Mouse (Mus musculus) spleen, adult 2 months (tissue): ENCODE measurements around the gene Olfml2a.

ENCODE experiments used
- CTCF ChIP-seq: fragments of 200-500 bp; IDR thresholded peaks from 2 replicates; pipeline ENCODE4 v1.5.1; 2011; ENCODE audit warnings: mild to moderate bottlenecking, inconsistent platforms; ENCODE audit not compliant: insufficient read depth, insufficient read length, insufficient replicate concordance; ENCODE audit errors: extremely low read depth
- POLR2A ChIP-seq: fragments of 200-500 bp; IDR thresholded peaks from 2 replicates; pipeline ENCODE4 v1.6.1; 2011; ENCODE audit warnings: low read depth, low read length, inconsistent platforms

DNA sequence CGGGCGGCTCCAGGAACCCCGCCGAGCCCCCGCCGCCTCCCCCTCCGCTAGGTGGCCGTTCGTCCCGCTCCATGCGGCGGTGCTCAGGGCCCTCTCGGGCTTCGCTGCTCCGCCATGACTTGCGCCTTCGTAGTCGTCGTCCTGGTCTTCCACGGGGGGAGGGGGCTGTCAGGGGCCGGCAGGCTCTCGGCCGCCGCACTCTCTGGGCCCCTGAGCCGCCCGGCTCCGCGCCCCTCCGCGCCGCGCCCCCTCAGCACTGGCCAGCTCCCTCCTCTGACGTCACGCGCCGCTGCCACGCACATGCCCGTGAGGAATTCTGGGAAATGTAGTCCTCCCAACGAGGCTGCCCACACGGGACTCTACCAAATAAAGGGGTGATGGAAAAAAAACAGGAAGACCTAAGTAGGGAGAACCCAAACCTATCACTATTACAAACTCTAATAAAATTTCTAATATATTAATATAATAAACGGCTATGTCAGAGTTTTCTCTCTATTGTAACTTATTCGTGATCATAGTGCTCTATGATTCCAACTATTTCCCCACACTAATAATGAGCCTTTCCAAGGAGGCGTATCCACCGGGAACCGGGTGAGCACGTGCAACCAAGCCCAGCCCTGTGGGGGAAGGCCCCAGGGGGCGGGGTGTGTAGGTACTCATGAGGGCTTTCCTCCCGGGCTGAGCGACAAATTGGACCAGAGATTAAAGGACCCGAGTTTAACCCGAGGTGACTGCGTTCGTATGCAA, 5.5 kb upstream of the Olfml2a start:
- no peak for TF ChIP-seq CTCF
- no peak for TF ChIP-seq POLR2A
